Mouse (Mus musculus) embryo, embryonic 9.5 days (tissue): ENCODE measurements around the gene Vmn1r59.
"Not testable (repeated sequence)": the region's sequence is repeated elsewhere in the genome, so short reads cannot be mapped to it uniquely, and the experiment has no call there.

Source experiments
- DNase-seq: peaks from one replicate; pipeline ENCODE4 v3.0.0-alpha.2; 2017; ENCODE audit errors: extremely low spot score

The Vmn1r59 gene

GRCm38 (mm10) chr7:5456674-5457073 lies at the start of gene Vmn1r59:
TSS of gene Vmn1r59 (minus strand) at chr7:5456774.
- no peak for DNase-seq

- DNase-seq = not testable (repeated sequence)
Measured at GRCm38 (mm10) chr7:5493856-5494255, 37.3 kb upstream of the Vmn1r59 start, which contains the start of gene Vmn2r28. TSS of gene Vmn2r28 (minus strand) at chr7:5493956.

GRCm38 (mm10) chr7:5454011-5454410 lies 2.6 kb downstream of the Vmn1r59 start:
- DNase-seq = not testable (repeated sequence)

GRCm38 (mm10) chr7:5448627-5449026 lies 7.9 kb downstream of the Vmn1r59 start:
- DNase-seq = no peak

- DNase-seq = not testable (repeated sequence)
Measured at GRCm38 (mm10) chr7:5413296-5413695, 43.3 kb downstream of the Vmn1r59 start, which contains the start of gene Vmn1r58. TSS of gene Vmn1r58 (minus strand) at chr7:5413396.

GRCm38 (mm10) chr7:5406201-5406600 lies 50.4 kb downstream of the Vmn1r59 start:
- no peak for DNase-seq
